Mouse (Mus musculus) heart, embryonic 11.5 days (tissue): ENCODE results near the gene Il15. TPM values are rescaled to one million over a fixed set of nuclear protein-coding genes. Genes with fewer than 3 reads are reported as not detected.

Experiments used
- ATAC-seq: fragments of 200-750 bp; cut with Nextera tagmentation; replicated peaks from 2 replicates; pipeline ENCODE4 v1.8.0; 2017; ENCODE audit warnings: moderate library complexity; ENCODE audit not compliant: insufficient number of reproducible peaks, low FRiP score, low TSS enrichment
- H3K27ac ChIP-seq: fragments of 300-500 bp; sonication (generic); 2 replicates; pipeline ENCODE4 v1.5.1; 2014; ENCODE audit warnings: mild to moderate bottlenecking, low read depth, low read length
- H3K27me3 ChIP-seq: fragments of 300-500 bp; sonication (generic); 2 replicates; pipeline ENCODE4 v1.6.1; 2014; ENCODE audit warnings: mild to moderate bottlenecking, low read length, mixed read lengths; ENCODE audit not compliant: control insufficient read depth, insufficient read depth
- H3K36me3 ChIP-seq: fragments of 300-500 bp; sonication (generic); 2 replicates; pipeline ENCODE4 v1.6.1; 2014; ENCODE audit warnings: mild to moderate bottlenecking, low read length, moderate library complexity, mixed read lengths; ENCODE audit not compliant: control insufficient read depth, insufficient read depth
- H3K4me1 ChIP-seq: fragments of 300-500 bp; sonication (generic); 2 replicates; pipeline ENCODE4 v1.6.1; 2014; ENCODE audit warnings: low read length; ENCODE audit not compliant: control insufficient read depth, insufficient read depth
- H3K4me2 ChIP-seq: fragments of 300-500 bp; sonication (generic); 2 replicates; pipeline ENCODE4 v1.6.1; 2014; ENCODE audit warnings: mild to moderate bottlenecking, moderate library complexity
- H3K4me3 ChIP-seq: fragments of 300-500 bp; sonication (generic); 2 replicates; pipeline ENCODE4 v1.5.1; 2014; ENCODE audit warnings: low read depth, low read length
- H3K9ac ChIP-seq: fragments of 300-500 bp; sonication (generic); 2 replicates; pipeline ENCODE4 v1.6.1; 2014; ENCODE audit warnings: mild to moderate bottlenecking, low read depth, low read length, moderate library complexity
- H3K9me3 ChIP-seq: fragments of 300-500 bp; sonication (generic); replicated peaks from 2 replicates; pipeline ENCODE4 v1.6.1; 2016; ENCODE audit warnings: low read length; ENCODE audit not compliant: control insufficient read depth
- WGBS: fragments of 180-500 bp; shearing (Covaris S2); extraction: QIAGEN DNeasy Blood & Tissue Kit; methylation state at CpG from one replicate; pipeline ENCODE4 v1.1.7; 2014; ENCODE audit not compliant: insufficient replicate concordance; 5-methylcytosine and 5-hydroxymethylcytosine counted together
- polyA plus RNA-seq: library from polyadenylated mRNA; unstranded; fragments of >200 nt; fragmentation: Nextera tagmentation; extraction: Ambion mirVana; gene quantifications from 2 replicates; pipeline ENCODE4 v1.2.1, GENCODE M21; 2014

Gene Il15
- polyA plus RNA-seq, 1 experiment from 2014 or later = 24.6 TPM

DNA sequence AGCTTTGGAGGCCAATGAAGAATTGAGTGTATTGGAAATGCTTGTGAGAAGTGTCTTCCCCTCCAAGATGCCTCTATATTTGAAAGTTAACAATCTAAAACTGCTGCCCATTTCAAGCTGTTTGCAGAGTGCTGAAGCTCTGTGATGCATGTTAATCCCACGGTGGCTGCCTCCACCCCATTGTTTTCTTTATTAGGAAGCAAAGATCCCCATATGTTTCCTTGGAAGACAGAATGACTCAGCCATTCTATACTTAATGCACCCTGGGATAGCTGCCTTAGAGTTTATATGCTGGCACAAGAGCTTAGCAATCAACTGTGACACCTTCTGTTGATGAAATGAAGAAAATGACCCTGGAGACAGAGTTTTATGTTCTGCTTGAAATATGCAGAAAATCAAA, 96.6 kb downstream of the Il15 start:
- no peaks in the 10 kb centered on the region for H3K9me3 ChIP-seq
- ATAC-seq = no peak
- H3K9ac ChIP-seq = no peak overlapping the region
- WGBS = 41% methylated on average over 1 of the region's 1 CpGs
- H3K4me2 ChIP-seq = no peak overlapping the region
- H3K4me3 ChIP-seq = no peak overlapping the region
- no peaks in the 10 kb centered on the region for H3K27me3 ChIP-seq
- H3K4me1 ChIP-seq = no peaks in the 10 kb centered on the region
- no peak overlapping the region for H3K27ac ChIP-seq
- H3K36me3 ChIP-seq = no peaks in the 10 kb centered on the region

DNA sequence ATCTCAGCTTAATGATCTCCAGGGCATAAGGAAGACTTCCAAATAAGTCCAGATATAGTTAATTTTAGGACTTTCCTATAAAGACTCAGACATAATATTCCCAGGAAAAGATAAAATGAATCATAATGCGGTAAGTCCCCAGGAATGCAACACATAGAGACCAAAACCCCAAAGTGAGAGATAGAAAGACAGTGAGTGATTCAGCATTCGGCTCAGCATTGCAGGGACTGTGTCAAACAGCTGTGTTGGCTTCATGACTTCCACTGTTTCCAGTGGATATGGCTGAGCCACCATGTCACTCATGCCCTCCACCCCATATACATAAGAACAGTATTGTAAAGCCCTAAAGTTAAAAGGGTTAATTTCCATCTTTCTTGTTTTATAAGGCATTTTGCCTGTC, 106.8 kb downstream of the Il15 start:
- Histone ChIP-seq H3K27ac (no peak overlapping the region), H3K4me3 (no peak overlapping the region), H3K4me2 (no peak overlapping the region), H3K27me3 (no peaks in the 10 kb centered on the region), H3K9me3 (no peaks in the 10 kb centered on the region), H3K36me3 (no peaks in the 10 kb centered on the region), H3K4me1 (no peaks in the 10 kb centered on the region), H3K9ac (no peak overlapping the region)
- no peak for ATAC-seq
- WGBS = 86% methylated on average over 2 of the region's 2 CpGs

DNA sequence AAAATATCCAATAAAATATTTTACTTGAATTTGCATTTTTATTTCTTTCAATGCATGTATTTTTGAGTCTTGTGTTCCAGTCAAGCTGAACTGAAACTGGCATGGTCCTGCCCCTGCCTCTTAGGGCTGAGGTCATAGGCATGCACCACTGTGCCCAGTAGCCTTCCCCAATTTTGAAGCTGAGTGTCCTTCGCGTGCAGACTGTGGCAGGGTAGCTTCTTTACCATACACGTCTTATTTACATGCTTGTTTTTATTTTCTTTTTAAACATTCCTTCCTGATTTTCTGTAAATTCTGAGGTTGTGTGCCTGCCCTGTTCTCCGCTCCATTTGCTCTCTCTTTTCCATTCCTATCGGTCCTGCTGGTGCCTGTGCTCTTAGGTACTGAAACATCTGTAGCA, 111.4 kb downstream of the Il15 start:
- H3K36me3 ChIP-seq = no peaks in the 10 kb centered on the region
- no peak overlapping the region for H3K9ac ChIP-seq
- no peak overlapping the region for H3K4me2 ChIP-seq
- H3K27me3 ChIP-seq = no peaks in the 10 kb centered on the region
- no peak overlapping the region for H3K4me3 ChIP-seq
- ATAC-seq = no peak
- H3K27ac ChIP-seq = no peak overlapping the region
- WGBS = 79% methylated on average over 5 of the region's 5 CpGs
- H3K9me3 ChIP-seq = no peaks in the 10 kb centered on the region
- no peaks in the 10 kb centered on the region for H3K4me1 ChIP-seq

DNA sequence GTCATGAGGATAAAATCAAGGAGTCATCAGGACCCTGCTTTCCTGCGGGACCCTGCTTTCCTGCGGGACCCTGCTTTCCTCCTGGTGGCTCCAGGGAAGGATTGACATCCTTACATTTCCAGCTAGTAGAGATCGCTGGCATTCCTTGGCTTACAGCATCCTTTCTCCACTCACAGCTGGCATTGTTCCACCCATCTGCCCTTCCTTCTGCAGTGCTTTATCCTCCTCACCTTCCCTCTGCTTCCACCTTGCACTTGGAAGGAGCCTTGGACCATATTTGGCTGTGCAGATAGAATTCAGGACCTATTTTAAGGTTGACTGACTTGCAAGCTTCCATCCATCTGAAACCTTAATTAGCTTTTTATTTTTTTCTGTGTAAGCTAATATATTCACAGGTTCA, 117.2 kb downstream of the Il15 start:
- Histone ChIP-seq H3K9ac (no peak overlapping the region), H3K4me2 (no peak overlapping the region), H3K4me3 (no peak overlapping the region), H3K9me3 (no peaks in the 10 kb centered on the region), H3K36me3 (no peaks in the 10 kb centered on the region), H3K27ac (no peak overlapping the region), H3K4me1 (no peaks in the 10 kb centered on the region), H3K27me3 (no peaks in the 10 kb centered on the region)
- 83% methylated on average over 3 of the region's 3 CpGs for WGBS
- ATAC-seq = no peak

DNA sequence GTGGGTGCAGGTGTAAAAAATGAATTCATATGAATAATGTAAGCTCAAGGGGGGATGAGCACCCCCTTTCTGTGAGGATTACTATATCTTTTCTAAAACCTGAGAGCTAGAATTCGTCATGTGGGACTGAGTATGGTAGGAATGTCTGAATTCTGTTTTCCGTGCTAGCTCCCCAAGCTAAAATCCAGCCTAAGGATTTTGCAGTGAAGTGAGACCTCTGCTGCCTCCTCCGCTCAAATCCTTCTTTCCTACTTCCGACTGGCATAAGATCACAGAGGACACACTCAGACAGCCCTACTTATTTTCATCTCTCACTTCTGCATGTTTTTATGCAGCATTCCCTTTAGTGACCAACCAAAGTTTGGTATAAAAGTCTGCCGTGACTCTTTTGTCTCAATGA, 121.0 kb downstream of the Il15 start:
- no peak for ATAC-seq
- Histone ChIP-seq H3K9ac (no peak overlapping the region), H3K4me2 (no peak overlapping the region), H3K4me1 (no peaks in the 10 kb centered on the region), H3K4me3 (no peak overlapping the region), H3K27ac (no peak overlapping the region), H3K27me3 (no peaks in the 10 kb centered on the region), H3K36me3 (no peaks in the 10 kb centered on the region), H3K9me3 (no peaks in the 10 kb centered on the region)
- WGBS = 78% methylated on average over 5 of the region's 5 CpGs
